Mouse (Mus musculus): Measurements from ENCODE around the gene Epb41.

Gene Epb41

DNA sequence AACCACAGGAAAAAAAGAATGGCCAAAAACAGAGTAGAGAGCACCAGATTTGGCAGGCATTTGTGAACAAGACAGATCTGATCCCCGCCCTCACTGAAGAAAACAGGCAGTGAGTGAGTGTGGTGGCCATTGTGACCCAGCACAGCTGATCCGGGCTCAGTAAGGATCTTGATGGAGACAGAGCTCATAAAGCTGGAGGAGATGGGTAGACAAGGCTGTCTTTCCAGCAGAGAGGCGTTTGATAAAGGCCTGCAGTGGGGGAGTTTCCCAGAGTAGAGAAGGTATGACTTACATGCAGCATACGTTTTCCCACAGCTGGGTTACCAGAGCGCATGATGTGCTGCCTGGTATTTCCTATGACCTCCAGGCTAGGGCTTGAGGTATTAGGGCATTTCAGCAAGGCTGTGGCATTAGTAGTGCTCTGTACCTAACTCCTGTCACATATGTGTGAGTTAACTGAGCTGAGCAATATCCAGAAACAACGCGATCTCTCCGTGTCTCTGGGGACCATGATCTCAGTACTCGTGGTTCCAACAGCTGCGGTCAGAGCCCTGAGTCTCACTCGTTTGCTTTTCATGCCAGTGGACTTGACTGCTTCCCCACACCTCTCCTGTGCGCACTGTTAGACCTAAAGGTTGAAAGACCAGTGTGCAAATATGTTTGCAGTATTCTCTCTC, 176.5 kb downstream of the Epb41 start:
- DNase-seq (ENCODE audit: low read depth, low spot score) = peak; percentile 58

DNA sequence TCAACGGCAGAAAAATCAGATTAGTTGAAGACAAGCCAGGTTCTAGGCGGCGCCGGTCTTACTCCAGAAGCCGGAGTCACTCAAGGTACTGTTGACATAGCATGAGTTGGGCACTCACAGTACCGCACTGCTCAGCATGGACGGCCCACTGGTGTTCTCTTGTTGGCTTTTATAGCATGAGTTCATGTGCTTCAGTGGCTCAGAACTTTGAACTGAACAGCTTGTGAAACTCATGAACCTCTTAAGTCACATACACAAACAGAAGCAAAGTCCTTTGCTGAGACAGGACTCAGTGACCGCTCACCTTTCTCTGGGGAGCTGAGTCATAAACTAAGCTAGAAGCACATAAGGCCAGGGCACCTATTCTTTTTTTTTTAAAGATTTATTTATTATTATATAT, 177.3 kb downstream of the Epb41 start:
- no peak for DNase-seq (ENCODE audit: low read depth, low spot score)

DNA sequence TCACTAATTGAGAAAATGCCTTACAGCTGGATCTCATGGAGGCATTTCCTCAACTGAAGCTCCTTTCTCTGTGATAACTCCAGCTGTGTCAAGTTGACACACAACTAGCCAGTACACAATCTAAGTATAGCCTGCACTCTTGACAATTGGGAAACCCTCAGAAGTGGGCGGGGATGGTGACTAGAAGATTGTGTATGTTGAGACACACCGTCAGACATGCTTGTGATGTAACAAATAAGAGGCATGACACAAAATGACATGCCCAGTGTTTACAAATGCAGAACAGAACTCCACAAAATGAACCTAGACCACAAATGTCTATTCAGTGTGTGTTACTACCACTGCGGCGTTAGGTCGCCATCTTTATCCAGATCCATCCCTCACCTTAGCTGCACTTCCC, 178.0 kb downstream of the Epb41 start:
- DNase-seq (ENCODE audit: low read depth, low spot score) = no peak

DNA sequence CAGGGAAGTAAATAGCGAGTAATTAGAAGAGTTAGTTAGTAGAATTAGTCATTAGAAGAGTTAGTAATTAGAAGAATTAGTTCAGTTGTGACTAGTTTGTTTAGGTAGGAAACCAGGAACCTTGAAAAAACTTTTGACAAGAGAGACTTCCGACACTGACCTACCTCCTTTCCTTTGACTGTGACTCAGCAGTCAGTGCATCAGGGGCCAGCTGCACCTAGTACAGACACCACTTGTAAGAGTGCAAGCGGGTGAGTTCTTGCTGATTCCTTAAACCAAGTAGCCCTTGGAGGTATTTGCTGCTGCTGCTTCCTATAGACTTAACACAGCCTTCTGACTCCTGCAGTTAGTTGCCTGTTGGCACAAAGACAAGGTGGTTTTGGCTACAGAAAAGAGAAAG, 184.4 kb downstream of the Epb41 start:
- DNase-seq (ENCODE audit: low read depth, low spot score) = no peak

- DNase-seq (ENCODE audit: low read depth, low spot score) = no peak
Measured at GRCm38 (mm10) chr4:131888564-131888963, 186.6 kb downstream of the Epb41 start.

- DNase-seq (ENCODE audit: low read depth, low spot score) = no peak
Measured at GRCm38 (mm10) chr4:131885376-131885775, 189.7 kb downstream of the Epb41 start.

DNA sequence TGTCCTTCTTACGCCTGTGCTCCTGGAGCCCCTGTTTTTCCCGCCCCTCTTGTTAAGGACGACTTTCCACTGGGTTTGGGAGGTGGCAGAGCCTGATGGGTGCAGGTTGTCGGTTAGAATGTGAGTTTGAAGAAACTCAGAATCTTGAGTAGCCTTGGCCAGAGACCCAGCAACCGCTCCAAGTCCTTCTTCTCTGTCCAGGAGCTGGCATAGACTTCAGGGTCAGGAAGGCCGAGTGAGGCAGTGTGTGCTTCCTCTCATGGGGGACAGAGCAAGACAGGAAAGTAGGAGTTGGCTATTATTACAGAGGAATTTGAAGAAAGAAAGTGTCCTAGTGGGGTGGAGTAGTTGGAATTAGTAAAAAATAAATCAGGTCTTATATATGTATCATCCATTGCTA, 191.6 kb downstream of the Epb41 start:
- no peak for DNase-seq (ENCODE audit: low read depth, low spot score)

DNA sequence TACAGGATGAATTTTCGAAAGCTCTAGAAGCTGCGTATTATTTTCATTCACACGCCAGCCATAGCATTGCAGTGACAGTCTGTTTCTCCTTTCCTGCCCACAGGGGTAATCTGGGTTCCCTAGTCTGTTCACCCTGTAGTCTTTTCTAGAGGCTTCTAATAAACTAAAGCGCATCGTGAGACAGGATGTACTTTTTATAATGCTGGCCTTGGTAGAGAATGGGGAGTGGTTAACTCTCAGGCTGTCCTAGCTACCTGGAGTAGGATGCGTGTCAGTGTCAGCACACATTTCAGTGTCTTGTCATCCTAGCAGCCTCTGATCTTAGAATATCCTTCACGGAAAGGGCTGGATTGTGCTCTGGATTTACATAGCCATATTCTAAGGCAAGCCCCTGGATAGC, 193.8 kb downstream of the Epb41 start:
- DNase-seq (ENCODE audit: low read depth, low spot score) = no peak

GRCm38 (mm10) chr4:131879692-131880091, 195.4 kb downstream of the Epb41 start:
- DNase-seq (ENCODE audit: low read depth, low spot score) = no peak

DNA sequence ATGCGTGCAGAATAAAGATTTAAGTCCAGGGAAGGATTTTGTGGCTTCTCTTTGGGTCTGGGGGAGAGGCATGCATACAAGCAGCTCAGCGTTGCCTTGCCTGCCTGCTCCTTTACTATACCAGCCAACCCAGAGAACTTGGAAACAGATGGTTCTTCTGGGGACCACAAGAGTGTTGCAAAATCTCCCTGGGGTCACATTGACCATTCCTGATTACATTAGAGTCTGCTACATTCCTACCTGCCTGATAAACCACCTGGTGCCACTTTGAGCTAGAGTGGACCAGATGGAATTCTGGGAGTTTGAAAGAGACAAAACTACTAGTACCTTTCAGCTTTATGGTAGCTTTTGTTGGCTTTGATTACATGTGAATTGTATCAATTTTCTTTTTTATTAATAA, 198.3 kb downstream of the Epb41 start:
- DNase-seq (ENCODE audit: low read depth, low spot score) = no peak

GRCm38 (mm10) chr4:131875242-131875641, 199.9 kb downstream of the Epb41 start:
- no peak for DNase-seq (ENCODE audit: low read depth, low spot score)

DNA sequence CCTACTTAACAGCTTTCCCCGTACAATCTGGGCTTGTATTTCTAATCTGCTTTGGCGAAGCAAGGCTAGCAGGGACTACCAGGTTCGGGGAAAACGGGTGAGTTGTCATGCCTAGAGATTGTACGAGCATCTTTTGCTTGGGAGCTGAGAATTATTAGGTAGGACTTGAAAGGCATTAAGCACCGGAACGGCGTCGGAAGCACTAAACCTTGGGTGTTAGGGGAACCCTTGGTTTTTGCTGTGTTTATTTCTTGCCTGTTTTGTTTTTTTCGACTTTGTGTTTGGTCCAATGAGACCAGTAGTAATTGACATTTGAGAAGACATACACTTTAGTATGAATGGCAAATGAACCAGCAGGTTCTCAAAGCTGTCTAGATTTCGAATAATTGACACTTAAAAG, 200.6 kb downstream of the Epb41 start:
- DNase-seq (ENCODE audit: low read depth, low spot score) = no peak

DNA sequence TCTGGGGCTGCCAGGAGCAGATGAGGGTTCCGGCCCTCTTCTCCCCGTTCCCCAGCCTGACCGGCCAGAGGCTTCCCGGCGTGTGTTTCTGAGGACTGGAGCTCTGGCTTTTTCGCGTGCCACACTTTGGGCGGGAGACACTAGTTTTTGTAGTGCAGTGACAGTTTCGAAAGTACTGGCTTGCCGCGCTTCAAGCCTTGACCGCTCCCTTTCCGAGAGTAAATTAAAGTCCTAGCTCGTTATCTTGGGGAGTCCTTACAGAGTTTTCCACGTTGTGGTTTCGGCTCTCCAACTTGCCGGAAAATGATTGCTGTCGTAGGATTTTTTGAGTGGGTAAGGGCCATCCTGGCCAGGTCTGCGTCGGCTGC, 201.0 kb downstream of the Epb41 start:
- DNase-seq (ENCODE audit: low read depth, low spot score) = no peak

All from skeletal muscle tissue, adult 2 months (tissue).